Mouse (Mus musculus) MN1 (cell line): Measurements from ENCODE around the gene Ccdc116.
"Not testable (repeated sequence)": the region's sequence is repeated elsewhere in the genome, so short reads cannot be mapped to it uniquely, and the experiment has no call there.

Source experiments
- DNase-seq: peaks from one replicate; pipeline ENCODE4 v3.0.0-alpha.2; 2016; ENCODE audit warnings: low spot score

The Ccdc116 gene

DNA sequence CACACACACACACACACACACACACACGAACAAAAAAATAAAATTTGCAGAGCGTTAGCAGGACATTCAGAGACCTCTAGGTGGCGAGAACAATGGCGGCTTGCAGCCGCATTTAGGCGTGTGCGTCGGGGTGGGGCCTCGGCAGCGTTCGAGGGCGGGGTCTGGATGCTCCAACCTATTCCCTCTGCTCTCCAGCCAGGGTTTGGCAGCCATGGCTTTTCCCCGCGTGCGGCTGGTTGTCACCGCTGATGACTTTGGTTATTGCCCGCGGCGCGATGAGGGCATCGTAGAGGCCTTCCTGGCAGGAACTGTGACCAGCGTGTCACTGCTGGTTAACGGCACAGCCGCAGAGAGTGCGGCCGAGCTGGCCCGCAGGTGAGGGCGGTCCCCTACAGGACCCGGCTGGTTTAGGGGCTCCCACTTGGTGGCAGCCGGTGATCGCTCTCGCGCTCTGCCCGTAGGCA, at the start of gene Ccdc116:
Ccdc116 (minus strand) TSS at position 458 of the 464 bp plus-strand sequence.
- DNase-seq = peak; percentile 94

DNA sequence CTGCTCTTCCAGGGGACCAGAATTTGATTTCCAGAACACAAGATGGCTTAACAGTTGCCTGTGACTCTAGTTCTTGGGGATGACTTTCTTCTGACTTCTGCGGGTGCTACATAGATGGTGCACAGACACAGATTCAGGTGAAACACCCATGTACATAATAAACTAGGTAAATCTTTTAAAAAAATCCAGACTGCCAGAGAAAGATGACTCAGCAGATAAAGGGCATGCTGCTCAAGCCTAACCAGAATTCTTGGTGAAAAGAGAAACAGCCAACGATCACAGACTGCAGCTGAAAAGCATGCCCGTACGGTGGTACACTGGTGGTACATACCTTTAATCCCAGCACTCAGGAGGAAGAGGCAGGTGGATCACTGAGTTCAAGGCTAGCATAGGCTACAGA, 46.8 kb upstream of the Ccdc116 start:
- no peak for DNase-seq

DNA sequence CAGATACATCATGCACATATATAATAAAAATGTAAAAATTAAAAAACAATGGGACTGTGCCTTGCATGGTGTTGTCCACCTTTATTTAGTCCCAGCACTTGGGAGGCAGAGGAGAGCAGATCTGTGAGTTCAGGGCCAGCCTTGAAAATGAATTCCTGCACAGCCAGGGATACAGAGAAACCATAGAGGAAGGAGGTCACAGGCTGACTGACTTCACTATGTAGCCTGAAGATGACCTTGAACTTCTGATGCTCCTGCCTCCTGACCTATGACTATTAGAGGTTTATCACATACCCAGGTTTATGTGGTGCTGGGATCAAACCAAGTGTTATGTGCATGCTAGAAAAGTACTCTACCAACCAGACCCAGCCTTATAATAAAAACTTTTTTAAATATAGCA, 38.4 kb upstream of the Ccdc116 start:
- no peak for DNase-seq

DNA sequence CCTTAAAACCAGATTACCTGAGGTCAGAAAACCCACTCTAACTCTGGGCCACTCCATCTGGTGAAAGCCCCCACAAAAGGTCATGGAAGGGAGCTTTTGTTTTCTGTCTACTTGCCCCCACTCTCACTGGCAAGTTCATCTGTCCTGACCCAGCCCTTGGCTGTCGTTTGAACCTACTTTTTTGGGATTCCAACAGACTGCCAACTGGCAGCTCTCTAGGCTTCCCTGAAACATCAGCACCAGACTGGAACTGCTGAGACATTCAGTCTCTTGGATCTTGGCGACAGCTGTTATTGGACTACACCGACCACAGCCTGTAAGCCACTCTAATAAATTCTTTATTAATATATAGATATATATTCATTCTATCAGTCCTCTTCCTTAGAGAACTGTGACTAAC, 36.0 kb upstream of the Ccdc116 start:
- no peak for DNase-seq

DNA sequence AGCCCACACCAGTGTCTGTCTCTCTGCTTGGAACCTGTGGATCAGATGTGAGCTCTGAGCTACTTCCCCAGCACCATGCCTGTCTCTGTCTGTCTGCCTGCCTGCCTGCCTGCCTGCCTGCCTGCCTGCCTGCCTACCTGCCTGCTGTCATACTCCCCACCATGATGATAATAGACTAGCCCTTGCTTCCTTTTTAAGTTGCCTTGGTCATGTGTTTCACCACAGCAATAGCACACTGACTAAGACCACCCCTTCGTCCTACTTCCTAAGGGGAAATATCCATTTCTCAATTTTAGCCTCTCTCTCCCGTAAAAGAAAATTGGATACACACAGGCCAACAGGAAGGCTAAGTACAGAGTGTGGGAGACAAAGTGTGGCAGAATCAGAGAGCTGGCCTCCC, 35.1 kb upstream of the Ccdc116 start:
- no peak for DNase-seq

DNA sequence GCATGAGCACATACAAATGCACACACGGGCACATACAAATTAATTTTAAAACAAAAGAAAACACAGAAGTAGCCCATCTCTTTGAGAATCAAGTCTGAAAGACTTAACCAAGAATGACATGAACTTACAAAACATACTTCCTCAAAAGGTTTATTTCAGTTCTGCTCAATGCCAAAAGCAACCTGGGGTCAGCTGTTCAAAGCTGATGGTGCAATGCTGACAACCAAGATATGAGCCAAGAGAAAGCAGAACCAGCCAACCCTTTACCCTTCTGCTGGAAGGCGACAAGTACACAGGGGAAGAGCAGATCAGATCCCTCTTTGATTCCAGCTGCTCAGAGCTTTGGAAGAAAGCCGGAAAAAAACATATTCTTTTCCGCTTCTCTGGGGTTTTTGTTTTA, 34.4 kb upstream of the Ccdc116 start:
- no peak for DNase-seq

DNA sequence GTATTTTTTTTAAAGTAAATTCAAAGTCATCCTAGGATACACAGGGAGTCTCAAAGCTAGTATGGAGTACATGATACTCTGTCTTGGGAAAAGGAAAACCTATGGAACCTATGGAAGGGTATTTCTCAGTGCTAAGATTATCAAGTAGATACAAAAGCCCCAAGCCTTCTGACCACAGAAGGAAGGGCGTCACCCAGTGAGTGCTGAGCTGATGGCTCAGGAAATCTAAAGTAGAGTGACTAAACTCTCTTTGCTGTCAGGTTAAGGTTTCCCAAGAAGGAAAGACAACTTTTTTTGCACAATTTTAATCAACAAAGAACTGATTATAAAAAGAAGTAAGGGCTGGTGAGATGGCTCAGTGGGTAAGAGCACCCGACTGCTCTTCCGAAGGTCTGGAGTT, 32.7 kb upstream of the Ccdc116 start:
- no peak for DNase-seq

DNA sequence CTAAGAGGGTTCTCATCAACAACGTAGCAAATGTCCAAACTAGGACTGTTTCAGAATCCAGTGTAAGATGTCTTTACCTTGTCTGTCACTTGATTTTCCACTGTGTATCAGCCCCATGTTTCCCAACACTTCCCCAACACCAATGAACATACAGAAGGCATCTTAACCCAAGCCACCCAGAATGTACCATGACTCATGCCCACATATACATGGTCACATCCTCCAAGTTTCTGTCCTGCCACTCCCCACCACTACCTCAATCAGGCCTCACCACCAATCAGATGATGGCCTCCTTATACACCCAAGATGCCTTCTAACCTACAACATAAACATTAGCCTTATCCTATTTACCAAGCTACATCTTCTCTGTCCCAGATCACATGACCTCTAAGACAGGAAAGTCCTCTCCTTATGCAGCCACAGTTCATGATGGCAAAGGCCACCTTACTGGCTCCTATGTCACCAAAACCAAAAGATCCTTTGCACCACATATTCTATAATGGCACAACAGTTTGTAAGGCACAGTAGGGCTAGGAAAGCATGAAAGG, 30.7 kb upstream of the Ccdc116 start:
- DNase-seq = no peak

DNA sequence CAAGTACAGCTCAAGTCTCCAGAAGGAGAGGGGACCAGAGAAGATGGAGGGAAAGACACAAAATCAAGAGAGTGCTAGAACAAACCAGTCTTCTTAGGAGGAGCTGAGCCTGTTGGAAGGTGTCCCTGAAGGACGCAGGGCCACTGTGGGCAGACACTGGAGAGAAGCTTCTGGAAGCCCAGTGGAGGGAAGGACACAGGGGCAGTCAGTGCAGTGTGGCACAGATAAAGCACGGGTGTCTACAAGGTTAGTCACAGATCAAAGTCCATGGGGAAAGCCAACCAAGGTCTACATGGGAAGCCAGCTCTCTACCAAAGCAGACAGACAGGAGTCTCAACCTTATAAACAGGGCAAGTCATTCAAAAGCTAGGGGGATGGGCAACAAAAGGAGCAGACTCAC, 28.7 kb upstream of the Ccdc116 start:
- DNase-seq = no peak

DNA sequence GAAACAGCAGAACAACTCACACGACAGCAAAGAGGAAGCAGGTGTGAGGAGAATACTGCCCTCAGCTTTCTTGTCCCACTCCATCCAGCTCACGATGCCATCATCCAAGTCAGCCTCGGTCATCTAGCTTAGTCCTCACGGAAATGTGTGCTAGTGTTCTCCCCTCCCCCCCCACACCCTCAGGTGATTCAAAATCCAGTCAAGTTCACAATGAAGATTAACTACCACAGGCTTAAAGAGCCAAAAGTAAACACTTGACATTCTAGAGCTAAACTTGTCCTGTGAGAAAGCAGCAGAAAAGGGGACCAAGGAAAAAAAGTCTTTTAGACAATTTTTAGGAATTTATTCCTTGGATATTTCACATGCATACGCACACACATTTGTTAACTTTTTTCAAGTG, 21.0 kb upstream of the Ccdc116 start:
- DNase-seq = no peak

DNA sequence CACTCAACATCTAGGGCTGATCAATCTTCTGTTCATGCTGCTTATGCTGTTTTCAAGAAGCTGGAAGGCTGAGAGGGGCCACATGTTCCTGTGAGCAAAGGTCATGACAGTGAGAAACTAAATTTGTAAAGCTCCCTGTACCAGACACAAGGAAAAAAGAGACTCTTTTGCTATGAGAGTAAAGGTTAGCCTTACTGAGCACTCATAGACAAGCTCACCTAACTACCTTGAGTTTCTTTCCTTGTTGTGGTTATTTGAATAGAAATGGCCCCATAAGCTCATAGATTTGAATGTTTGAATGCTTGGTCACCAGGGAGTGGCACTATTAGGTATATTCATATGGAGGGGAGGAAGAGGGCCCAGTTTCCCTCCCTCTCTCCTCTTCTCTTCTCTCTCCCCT, 20.1 kb upstream of the Ccdc116 start:
- no peak for DNase-seq

DNA sequence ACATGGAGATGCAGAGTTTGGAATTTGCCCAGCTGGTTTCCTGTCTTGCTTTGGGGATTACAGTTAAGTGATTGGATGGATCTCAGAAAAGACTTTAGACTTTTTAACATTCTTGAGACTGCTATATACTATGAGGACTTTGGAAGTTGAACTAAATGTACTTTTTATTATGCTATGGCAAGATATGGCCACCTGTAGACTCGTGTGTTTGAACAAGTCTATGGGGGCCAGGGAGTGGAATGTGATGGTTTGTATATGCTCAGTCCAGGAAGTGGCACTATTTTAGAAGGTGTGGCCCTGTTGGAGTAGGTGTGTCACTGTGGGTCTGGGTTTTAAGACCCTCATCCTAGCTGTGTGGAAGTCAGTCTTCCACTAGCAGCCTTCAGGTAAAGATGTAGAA, 18.4 kb upstream of the Ccdc116 start:
- DNase-seq = not testable (repeated sequence)

DNA sequence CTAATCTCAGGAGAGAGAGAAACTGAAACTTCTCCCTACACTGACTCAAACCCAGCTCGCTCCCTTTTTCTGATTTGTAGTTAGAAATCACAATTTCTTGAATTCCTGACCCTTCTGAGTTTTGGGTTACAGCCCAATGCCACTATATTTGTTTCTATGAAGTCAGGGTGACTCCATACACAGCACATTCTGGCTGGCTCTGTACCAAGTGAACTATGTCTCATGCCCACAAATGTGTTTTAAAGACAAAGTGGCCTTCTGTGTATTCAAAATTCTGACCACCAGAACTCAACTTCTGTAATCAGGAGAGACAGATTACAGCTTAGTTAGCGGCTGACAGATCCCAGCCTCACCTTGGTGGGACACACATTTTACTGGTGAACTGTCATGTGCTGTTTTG, 7.3 kb upstream of the Ccdc116 start:
- DNase-seq = no peak

DNA sequence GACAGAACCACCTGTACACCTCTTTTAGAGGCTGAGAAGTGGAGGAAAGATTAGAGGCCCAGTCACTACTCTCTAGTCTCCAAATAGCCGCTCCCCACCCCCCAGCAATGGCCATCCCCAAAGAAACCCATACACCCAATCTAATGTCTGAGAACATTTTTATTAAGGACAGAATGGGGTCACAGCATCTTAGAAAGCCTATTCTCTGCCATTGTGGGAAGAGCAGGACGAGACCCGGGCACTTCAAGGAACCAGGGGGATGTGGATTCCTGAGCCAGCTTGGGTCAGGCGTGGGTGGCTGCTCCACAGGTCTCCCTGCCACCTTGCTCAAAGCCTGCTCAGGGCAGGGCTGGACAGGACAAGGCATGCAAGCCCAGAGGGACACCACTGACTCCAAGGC, 4.8 kb upstream of the Ccdc116 start:
- DNase-seq = no peak

DNA sequence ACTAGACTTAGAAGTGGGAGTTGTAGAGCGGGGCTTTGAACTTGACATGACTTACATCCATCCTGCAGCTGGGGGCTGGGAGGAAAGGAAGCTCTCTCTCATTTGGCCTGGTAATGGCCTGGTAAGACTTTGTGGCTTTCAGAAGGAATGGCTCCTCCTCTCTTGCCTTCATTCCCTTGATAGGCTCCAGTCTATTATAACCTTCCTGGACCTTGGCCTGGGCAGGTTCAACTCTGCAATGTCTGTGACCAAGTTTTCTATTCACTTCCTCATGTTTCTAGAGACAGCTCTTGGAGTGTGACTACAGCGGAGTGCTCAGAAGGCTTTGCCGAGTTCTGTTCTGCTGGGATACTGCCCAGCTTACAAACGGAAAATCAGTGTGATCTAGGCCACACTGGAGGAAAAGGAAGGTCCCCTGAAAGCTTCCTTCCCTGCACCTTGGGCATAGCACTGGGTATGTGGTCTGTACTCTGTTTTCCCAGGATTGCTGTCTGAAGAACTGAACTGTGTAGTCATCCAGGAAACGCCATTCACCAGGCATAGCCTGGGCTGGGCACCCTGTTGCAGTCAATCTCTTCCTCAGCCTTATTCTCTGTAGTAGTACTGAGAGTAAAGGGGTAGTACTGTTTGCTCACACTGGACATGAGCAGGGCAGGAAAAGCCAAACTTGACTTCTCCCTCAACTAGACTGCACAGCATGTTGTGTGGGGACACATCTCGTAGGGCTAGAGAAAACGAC, 3.7 kb upstream of the Ccdc116 start:
- DNase-seq = no peak

DNA sequence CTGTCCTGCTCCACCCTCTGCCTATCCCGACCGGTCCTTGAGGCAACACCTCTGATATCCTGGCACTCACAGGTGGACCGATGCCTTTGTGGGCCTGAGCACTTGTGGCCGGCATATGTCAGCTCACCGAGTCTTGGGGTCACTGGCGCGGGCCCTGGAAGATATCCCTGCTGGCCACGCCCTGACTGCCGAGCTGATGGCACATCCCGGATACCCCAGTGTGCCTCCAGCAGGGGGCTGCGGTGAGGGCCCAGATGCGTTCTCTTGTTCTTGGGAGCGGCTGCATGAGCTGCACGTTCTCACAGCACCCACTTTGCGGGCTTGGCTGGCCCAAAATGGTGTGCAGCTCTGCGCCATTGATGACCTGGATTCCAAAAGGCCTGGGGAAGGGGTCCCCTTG, 1.1 kb upstream of the Ccdc116 start:
- peak; percentile 75 for DNase-seq

DNA sequence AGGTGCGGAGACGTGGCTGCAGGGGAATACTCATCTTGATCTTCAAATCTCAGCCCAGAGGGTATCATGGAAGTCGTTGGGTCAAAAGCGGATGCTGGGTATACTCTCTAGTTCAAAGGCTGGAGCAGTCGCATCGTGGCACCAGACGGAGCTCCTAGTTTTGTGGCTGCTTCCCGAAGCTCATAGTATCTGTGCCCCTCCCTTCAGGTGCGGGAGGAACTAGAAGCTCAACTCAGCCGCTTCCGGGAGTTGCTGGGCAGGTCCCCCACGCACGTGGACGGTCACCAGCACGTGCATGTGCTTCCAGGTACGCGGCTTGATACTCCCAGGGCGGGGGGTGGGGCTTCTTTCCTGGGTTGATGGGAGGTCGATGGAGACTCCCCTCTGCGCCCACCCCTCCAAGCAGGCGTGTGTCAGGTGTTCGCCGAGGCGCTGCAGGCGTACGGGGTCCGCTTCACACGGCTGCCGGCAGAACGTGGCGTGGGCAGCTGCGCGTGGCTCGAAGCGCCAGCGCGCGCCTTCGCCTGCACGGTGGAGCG, 431 bp upstream of the Ccdc116 start:
- DNase-seq = peak; percentile 44

DNA sequence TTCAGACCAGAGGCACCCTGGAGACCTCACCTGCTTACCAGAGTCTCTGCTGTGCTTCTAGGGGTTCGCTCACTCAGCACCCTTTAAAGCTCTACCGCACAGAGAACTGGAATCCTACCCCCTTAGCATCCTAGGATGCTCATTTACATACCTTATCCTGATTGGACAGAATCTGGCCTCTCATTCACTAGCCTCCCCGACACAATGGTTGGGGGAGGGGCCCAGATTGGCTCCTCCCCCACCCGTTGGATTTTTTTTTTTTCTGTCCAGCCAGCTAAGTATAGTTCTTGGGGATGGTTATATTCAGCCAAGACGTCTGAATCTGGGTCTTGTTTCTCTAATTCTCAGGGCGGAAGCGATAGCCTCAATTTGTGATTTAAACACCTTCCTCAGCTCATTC, 2.7 kb downstream of the Ccdc116 start, which contains the start of gene Ydjc:
Ydjc (plus strand) TSS at position 283 of the 400 bp plus-strand sequence.
- DNase-seq = no peak

DNA sequence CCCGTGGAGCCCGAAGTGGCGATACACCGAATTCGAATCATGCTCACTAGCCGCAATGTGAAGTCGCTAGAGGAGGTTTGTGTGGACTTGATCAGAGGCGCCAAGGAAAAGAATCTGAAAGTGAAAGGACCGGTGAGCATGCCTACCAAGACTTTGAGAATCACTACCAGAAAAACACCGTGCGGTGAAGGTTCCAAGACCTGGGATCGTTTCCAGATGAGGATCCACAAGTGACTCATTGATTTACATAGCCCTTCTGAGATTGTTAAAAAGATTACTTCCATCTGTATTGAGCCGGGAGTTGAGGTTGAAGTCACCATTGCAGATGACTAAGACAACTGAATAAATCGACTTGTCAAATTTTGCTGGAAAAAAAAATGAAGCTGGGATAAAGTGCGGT, 9.7 kb downstream of the Ccdc116 start:
- peak; percentile 72 for DNase-seq

DNA sequence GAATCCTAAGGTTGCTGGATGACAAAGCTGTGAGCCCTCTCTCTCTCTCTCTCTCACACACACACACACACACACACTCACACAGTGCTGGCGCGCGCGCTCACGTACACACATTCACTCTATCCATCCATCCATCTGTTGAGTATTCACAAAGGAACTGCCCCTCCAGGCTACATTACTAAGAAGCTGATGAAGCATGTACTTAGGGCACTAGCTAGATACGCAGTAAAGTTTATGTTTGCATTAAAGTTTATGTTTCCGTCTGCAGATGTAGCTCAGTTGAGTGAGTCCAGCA, 14.2 kb downstream of the Ccdc116 start:
- no peak for DNase-seq

DNA sequence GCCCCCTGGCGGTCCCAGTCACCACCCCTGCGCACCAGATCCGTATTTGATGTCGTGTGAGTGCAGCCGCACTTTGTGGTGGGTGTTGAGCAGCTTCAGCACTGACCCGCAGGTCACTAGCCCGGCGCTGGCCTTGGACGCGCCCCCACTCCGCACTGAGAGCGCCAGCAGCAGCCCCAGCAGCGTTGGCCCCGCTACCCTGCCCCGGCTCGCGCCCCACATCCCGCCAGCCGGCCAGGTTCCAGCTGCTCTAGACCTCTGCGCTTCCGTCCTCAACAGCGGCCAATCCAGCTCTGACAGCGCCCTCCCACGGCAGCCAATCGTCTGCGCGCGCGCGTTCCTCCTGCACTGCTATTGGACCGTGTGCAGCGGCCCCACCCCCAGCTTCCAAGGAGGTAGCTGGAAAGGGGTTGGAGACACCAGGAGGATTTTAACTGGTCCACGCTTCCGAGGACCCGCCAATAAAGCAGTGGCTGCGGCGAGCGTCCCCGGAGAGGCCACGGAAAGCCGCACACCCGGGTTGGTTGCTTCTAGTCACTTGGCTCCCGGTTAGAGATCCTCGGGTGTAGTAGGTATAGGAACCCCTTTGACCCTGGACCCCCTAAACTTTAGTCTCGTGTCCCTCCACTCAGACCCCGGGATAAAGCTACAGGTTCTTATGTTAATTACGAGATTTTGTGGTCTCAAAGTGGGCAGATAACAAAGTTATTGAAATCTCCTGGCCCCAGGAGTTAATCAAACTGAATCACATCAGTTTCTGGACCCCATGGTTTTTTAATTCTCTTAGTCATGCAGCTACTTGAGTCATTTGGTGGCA, 14.7 kb downstream of the Ccdc116 start, which contains the start of gene Sdf2l1:
Sdf2l1 (minus strand) TSS at position 295 of the 817 bp plus-strand sequence.
- peak; percentile 97 for DNase-seq

DNA sequence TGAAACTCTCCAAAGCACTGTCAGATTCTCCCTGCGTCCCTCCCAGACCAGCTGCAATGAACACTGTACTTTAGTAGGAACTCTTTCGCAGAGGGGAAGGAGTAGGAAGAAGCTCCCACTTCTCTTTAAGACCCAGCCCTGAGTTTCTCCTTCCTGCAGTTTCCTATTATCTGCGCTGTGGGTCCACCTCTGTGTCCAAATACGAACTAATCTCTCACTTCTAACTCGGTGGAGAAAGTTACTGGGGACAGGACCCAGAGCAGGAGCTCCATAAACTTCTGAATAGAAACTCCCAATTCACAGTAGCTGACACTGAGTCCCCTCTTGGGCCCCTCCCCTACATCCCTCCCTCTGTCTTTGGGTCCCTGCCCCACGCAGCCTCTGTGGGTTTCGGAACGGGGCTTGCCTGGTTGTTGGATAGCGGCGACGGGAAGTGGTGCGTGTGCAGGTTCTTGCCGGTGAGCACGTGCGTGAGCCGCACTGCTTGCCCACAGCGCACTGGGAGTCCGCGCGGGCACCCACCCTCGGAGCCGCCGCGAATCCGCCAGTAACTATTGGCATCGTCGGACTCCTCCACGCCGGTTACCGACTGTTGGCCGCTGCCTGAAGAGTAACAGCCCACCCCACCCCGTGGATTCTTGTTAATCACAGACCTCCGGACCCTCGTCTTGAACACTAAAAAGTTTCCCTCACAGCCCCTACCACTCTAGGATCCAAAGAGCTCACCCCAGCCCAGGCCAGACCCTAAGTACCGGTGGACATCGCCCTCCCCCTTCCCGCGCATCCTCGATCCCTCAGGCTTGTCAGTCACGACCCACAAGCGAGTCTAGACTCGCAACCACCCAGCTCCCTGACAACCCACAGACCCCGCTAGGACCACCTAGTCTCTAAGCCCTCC, 15.6 kb downstream of the Ccdc116 start:
- DNase-seq = peak; percentile 42
